Mouse (Mus musculus) adrenal gland, adult (tissue): Measurements from ENCODE around the gene Orai1.
A peak's percentile ranks its signal among the peaks of the same experiment; 100 is the strongest.

ENCODE experiments used
- DNase-seq, 2 experiments: peaks; one replicate each; pipeline ENCODE4 v3.0.0; 2022 to 2023; ENCODE audit warnings: low spot score in 1 of 2; ENCODE audit not compliant: inconsistent age in 2 of 2

Gene Orai1

DNA sequence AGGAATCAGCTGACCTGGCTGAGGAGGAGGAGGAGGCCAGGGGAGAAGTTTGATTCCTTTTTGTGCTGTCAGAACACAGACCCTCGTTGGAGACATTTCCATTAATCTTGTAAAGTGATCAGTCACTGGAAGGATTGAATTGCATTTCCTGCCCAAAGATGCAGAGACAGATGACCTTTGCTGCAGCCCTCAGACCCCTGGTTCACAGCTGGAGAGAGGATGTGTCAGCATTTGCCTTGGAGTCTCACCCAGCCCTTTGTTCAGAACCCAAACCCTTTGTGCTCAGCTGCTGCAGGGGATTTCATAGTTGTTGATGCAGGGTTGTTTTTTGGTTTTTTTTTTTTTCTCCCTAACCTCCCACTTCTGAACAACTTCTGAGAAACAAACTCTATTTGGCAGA, 20.0 kb upstream of the Orai1 start:
- DNase-seq = no peak

DNA sequence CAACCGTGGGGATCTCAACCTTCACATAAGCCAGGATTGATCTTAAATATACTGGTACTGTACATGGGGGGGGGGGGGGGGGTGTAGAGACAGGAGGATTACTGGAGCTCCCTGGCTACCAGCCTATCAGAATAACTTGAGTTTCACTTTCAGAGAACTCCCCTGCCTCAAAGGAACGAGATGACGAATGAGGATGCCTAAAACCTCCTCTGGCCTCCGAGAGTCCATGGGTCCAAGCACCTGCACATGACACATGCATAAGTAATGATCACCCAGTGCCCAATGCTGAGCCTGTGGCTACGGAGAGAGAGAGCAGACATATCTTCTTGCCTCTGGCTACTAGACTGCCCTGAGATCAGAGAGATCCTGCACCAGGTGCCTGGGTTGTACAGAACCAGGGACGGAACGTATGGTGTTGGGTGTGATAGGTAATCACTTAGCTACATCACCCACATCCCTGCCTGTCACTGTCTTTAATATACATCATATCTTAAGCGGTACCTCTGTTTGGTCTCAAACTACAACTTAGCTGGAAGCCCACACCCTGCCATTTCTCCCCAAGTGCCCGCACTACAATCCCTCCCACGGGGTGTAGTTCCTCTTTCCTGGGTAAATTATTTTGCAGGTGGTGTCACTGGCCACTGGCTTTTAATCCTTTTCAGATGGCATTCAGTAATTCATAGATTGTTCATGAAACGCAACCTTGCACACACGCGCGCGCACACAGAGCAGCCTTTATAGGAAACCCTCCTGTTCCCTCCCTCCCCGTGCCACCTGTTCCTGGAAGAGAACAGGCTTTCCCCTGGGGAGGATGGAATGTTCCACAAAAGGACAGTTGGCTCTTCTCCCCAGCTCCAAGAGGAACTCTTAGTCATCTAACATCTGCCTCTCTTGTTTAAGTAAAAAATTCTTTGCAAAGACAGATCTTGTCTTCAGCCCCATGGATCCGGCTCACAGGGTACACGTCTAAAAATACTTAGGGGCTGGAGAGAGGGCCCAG, 17.4 kb upstream of the Orai1 start:
- DNase-seq = no peak

DNA sequence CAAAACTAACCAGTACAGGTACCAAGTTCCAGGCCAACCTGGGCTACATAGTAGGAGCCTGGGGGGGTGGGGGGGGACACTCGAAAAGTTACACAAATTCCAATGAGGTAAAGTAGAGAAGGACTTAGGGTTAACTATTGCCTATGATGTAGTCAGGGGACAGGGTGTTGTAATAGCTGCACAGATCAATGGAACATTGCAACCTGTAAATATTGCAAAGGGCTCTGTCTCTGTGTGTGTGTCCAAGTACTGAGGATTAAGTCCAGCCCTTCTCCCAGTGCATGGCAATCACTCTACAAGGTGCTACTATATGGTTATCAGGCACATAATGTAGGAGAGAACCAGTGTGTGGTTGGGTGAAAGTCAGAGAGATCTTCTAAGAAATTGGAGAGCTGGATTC, 14.0 kb upstream of the Orai1 start:
- no peak for DNase-seq

DNA sequence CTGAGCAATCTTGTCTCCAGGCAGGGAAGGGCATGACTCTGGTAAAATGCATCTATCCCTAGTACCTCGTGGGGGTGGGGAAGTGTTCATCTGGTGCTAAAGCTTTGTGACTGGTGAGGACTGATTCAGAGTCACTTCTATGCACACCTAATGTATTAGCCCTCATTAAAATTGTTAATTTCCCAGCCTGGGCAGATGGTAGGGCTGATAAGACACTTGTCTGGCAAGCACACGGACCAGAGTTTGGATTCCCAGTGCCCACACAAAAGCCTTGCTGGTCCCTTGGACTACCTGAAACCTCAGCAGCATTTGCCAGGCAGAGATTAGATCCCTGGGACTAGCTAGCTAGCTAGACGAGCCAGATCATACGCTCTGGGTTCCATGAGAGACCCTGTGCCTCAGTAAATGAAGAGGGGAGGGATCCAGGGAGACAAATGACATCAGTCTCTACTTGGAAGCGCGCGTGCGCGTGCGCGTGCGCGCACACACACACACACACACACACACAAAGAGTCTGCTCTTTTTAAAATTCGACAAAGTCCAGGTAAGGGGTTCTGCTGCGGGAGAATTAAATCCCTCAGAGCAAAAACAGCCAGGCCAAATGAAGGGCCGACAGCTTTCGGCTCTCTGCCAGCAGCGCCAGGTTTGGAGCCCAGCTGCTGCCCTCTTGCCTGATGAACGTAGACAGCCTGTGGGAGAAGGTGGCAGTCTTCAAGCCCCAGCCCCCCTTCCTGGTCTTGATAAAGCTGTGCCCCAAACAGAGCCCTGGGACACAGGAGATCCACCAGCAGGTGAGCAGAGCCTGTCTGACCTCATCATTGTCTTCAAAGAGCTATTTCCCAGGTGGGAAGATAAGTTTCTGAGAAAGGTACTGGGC, 8.9 kb upstream of the Orai1 start:
- DNase-seq = no peak

DNA sequence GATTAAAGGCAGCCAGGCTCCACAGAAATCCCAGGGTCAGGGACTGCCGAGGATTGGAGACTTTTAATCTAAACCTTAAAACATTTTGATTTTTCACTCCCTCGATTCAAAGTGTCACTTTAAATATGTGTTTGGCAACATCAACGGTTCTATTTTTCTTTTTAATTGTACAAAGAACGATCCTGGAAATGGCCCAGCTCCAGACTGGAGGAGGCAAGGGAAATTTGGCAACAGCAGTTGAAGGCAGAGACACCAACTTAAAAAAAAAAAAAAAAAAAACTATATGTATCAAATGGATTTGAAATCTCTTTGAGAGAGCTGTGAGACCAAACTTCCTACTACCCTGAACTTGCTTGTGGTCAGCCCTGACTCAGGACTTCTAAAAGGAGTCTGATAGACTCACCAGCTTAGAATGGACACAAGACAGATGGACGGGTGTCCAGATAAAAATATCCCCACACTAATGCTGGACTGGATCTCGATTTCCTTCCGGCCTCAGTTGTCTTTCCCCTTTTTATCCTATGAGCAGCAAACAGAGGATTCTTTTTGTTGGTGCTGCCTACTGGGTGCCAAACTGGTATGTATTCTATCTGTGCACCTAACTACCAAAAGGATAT, 5.9 kb upstream of the Orai1 start:
- peak in 1 of 2 experiments; percentile 29 for DNase-seq

DNA sequence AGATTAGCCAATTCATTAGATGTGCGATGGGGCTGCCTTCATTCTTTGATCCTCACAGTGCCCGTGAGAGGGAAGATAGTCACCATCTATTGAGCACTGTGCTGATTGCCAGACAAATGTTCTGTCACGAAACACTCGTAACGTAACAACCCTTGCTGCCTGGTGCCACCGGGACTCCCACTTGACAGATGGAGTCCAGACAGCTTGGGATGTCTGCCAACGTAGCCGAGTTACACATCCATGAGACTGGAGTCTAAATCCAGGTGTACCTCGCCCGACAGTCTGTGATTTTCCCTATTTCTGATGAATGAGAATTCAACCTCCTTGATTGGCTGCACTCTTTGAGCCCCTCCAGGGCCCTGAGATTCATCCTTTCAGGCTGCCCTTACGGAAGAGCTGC, 5.0 kb upstream of the Orai1 start:
- no peak for DNase-seq

DNA sequence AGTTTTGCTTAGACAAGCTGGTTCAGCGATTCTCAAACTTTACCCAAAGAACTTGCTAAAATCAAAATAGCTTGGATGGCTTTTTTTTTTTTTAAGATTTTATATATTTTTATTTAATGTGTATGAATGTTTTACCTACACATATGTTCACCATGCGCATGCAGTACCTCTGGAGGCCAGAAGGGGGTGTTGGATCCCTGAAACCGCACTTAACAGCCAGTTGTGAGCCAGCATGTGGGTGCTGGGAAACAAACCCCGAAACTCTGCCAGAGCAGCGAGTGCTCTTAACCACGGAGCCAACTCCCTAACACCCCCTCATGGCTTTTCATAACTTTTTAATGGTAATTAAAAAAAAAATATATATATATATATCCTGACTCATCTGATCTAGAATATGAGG, 4.1 kb upstream of the Orai1 start:
- DNase-seq = peak in 1 of 2 experiments; percentile 43

DNA sequence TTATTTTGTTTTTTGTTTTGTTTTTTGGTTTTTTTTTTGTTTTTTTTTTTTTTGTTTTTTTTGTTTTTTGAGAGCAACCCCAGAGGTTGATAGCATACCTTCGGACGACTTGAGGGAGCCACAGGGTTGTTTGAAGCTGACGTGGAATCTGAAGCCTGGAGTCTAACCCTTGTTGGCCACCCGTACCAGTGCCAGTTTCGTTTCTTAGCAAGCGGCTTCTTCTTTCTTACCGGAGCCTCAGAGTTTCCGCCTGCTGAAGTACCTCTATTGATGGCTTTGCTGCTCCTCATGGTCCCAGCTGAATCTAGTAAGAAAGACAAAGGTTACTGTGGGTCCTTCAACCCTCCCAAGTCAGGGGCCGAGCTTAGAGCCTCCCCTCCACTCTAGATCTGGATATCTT, 3.2 kb upstream of the Orai1 start:
- no peak for DNase-seq

DNA sequence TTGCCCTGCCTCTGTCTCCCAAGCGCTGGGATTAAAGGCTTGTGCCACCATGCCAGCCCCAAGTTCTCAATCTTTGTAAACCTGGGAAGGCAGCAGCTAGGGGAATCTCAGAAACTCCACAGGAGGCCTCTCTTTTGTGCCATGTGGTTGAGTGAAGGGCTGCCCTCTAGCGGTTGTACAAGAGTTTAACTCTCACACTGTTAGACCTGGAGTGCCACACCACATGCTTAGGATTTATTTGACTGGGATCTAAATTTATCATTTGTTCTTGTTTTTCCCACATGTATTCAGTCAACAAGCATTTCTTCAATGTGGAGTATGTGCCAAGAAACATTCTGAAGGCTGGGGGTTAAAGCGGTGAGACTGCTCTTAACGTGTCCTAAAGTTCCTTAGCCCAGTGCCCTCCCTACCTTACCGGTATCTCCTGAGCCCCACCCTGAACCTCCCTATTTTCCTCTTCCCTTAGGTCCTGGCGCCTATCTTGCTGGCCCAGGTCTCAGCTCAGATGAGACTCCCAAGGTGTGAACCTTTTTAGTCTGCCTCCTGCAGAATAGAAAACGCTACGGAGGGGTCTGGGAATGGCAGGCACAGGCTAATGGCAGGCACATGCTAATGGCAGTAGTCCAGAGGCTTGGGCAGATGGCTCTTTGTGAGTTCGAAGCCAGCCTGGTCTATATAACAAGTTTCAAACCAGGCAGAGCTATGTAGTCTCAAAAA, 1.1 kb upstream of the Orai1 start:
- DNase-seq = peak; percentile 65 to 88

DNA sequence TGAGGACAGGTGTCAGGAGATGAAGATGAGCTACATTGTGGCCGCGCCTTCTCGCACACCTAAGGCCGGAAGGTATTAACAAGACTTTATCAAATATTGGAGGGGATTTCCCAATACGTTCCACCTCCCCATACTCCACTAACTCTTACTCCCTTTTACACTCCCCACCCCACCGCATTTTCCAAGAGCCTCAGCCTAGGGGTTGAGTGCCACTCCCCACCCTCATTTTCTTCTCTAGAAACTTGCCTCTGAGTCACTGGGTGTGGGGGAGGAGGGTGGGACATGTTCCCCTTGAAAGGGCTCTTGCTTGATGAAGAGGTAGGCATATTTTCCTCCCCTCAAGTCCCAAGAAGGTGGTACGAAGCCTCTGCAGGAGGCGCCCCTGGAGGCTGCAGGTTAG, 1.0 kb downstream of the Orai1 start:
- no peak for DNase-seq

DNA sequence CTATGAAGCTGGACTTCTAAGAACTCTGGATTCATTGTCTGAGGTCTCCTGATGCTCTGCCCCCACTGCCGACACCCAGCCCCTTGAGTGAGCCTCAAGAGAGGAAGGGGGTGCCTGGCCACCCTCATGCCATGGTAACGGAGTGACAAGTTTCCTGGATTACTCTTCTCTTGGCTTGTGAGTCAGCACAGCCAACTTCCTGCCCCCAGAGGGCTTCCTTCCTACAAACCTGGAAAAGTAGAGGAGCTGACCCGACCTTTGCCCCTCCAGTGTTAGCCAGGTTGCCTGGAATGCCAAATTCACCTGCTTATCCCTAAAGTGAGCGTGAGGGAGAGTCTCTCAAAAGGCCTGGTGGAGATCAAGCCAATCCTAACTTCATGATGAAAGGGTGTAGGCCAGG, 2.6 kb downstream of the Orai1 start:
- no peak for DNase-seq

DNA sequence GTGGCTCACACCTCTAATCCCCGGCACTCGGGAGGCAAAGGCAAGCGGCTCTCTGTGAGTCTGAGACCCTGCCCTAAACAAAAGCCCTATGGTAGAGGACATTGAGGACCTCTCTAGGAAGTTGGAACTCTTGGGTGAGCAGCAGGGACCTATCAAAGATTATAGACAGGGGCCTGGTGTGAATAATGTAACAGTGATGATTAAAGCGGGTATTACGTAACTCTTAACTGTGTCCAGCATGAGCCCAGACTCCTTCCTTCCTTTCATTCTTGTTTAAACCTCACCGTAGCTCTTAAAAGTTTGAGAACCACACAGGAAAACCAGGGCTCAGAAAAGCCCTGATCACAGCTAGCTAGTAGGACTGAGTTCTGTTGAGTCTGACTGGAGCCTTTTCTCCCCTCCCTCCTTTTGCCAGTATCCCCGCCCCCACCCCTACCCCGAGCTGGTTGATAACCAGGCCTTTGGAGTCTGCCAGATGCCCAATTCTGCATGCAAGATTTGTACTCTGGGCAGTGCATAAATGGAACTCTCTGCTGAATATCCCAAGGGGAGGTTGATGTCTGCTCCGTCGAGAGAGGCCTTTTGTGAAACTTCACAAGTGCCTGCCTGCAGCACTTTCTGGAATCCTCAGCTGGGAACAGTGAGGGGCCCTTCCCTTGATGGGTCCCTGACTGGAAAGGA, 4.6 kb downstream of the Orai1 start:
- DNase-seq = peak in 1 of 2 experiments; percentile 51

DNA sequence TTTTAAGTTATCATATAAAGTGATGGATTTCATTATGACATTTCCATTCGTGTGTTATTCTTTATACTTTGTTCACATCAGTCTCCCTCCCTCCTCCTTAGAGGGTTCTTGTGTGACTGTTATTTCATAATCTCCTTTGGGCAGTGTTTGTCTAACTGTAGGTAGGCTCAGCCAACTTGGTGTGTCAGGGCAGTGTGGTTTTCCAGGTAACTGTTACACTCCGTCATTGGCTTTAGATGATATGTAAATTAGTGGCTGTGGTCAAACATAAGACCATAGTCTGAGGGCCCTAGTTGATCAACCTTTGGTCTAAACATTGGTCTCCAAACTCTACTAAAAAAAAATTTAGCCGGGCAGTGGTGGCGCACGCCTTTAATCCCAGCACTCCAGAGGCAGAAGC, 5.6 kb downstream of the Orai1 start:
- DNase-seq = no peak

DNA sequence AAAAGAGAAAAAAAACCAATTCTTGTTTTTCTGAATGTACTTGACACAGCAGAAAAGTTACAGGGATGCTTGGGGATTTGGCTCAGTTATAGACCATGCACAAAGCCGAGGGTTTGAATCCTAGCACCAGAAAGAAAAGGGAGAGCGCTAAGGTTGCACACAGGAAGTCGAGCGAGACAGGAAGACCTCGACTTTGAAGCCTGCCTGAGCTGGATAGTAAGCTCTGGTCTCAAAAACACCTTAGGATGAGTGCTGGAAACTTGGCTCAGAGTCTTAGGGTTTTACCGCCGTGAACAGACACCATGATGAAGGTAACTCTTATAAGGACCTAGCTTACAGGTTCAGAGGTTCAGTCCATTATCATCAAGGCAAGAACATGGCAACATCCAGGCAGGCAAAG, 6.6 kb downstream of the Orai1 start:
- DNase-seq = no peak

DNA sequence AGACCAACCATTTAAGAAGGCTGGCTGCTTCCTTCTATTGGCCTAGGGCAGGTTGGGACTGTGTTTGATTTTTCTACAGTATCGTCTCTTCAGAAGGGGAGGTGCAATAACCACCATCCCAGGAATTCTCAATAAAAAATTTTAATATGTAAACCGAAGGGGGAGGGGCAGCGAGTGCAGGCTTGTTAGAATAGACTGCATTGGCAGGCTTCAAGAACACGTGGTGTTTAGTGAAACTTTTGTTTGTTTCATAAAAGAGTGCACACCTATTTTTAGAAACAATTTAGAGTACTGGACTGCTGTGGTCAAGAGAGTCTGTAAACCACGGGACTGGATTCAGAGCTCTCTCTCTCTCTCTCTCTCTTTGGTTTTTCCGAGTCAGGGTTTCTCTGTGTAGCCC, 8.2 kb downstream of the Orai1 start:
- DNase-seq = no peak

DNA sequence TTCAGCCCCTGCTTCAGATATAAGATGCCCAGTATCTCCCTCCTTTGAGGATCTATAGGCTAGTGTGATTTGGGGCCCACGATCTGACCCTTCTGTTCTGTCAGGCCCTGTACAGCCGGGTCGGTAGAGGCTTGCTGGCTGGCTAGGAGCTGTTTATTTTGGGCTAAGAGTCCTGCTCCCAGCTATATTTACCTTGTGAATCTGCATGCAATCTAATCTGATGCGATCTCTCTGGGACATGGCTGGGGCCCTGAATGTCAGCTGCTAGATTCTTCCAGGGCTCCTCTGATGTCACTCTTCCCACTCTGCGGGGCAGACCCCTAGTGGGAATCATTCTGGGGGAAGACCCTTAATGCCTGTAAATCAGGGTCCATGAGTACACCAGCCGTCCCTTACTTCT, 9.4 kb downstream of the Orai1 start:
- DNase-seq = no peak

DNA sequence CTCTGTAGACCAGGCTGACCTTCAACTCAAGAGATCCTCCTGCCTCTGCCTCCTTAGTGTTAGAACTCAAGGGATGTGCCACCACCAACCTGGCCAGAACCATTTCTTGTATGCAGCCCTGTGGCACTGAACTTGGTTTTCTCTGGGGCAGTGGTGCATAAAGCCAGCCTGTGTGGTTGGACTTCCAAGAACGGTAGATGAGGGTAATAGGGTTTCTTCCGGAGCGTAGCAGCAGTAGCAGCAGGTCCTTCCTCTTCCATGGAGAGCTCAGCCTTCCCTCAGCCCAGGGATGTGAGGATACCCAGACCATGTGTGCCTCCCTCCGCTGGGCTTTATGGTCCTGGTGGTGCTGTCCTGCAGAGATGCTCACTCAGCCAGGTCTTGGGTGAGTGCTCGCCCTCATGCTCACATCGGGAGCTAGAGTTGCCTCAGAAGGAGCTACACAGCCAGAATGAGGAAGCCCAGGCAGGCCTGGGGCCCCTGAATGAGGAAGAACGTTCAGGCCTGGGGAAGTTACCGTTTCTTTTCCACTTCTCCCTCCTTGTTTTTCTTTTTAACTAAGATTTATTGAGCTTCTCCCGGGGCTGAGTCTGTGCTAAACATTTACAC, 10.2 kb downstream of the Orai1 start:
- no peak for DNase-seq

DNA sequence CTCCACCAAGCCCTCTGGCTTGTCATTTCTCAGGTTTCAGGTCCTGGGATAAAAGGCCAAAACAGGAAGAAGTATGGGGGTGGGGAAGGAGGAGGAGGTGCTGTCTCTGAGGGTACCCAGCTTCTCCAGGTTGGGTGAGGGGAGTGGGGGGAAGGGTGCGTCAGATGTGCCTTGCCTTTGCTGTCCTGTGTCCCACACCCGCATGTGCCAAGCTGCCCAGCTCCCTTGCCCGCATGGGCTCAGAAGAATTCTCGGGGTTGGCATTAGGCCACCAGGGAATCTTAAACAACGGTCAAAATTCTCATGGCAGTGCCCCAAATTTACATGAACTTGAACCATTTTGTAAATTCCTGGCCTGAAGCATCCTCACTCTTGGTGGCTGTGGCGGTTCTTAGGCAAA, 11.5 kb downstream of the Orai1 start:
- DNase-seq = no peak

DNA sequence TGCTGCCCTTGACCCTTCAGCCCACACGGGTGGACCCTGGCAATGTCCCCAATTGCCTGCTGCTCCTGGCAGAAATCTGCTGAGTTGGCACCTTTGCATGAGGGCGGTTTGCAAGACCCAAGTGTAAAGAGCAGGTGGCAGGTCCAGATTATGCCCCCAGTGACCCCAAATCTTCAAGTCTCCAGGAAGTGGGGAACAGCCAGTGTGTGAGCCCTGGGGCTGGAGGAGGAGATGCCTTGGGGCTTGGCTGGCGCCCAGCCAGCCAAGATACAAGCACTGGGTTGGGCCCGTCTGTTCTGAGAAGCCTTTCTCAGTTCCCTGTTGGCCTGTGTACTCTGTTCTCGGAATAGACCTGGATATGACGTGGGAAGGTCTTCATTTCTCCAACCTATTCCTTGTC, 12.6 kb downstream of the Orai1 start:
- DNase-seq = no peak

DNA sequence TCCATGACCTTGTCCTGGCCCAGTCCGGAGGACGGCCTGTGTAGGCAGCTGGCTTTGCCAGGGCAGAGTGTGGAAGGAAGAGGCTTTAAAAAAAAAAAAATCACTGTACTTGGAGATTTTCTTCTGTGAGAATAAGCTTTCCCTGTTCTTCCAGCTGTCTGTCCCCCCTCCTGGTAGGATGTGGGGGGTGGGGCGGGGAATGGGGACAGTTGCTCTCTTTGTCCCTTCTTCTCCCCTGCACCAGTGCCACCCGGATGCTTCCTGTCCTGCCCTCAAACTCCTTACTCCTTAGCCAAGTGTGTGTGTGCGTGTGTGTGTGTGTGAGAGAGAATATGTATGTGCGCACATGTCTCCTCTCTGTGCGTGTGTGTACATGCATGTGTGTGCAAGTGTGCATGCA, 14.9 kb downstream of the Orai1 start:
- no peak for DNase-seq
